Mouse (Mus musculus) midbrain, postnatal 0 days (tissue): Measurements from ENCODE around the gene Maml3. TPM values are rescaled to one million over a fixed set of nuclear protein-coding genes. Genes with fewer than 3 reads are reported as not detected.

Experiments used
- ATAC-seq: fragments of 200-750 bp; cut with Nextera tagmentation; 2 replicates; pipeline ENCODE4 v1.8.0; 2017; ENCODE audit warnings: moderate number of reproducible peaks, mild to moderate bottlenecking, moderate TSS enrichment, moderate library complexity; ENCODE audit not compliant: low FRiP score
- DNase-seq: peaks from one replicate; pipeline ENCODE4 v3.0.0-alpha.2; 2015; ENCODE audit warnings: low spot score
- H3K27ac ChIP-seq: fragments of 300-500 bp; sonication (generic); 2 replicates; pipeline ENCODE4 v1.5.1; 2014; ENCODE audit warnings: low read depth, mild to moderate bottlenecking, low read length, mixed read lengths
- H3K27me3 ChIP-seq: fragments of 300-500 bp; sonication (generic); 2 replicates; pipeline ENCODE4 v1.6.1; 2014; ENCODE audit warnings: low read length, control low read depth, mixed read lengths; ENCODE audit not compliant: insufficient read depth
- H3K36me3 ChIP-seq: fragments of 300-500 bp; sonication (generic); 2 replicates; pipeline ENCODE4 v1.6.1; 2014; ENCODE audit warnings: low read length, control low read depth, mixed read lengths; ENCODE audit not compliant: insufficient read depth
- H3K4me1 ChIP-seq: fragments of 300-500 bp; sonication (generic); 2 replicates; pipeline ENCODE4 v1.6.1; 2014; ENCODE audit warnings: mild to moderate bottlenecking, control low read depth, antibody characterized with exemption, low read length, mixed read lengths; ENCODE audit not compliant: insufficient read depth
- H3K4me2 ChIP-seq: fragments of 300-500 bp; sonication (generic); 2 replicates; pipeline ENCODE4 v1.6.1; 2014; ENCODE audit warnings: low read depth, mild to moderate bottlenecking, low read length, mixed read lengths; ENCODE audit not compliant: poor library complexity, severe bottlenecking
- H3K4me3 ChIP-seq: fragments of 300-500 bp; sonication (generic); 2 replicates; pipeline ENCODE4 v1.5.1; 2014; ENCODE audit warnings: low read depth, mild to moderate bottlenecking, low read length, moderate library complexity
- H3K9ac ChIP-seq: fragments of 300-500 bp; sonication (generic); replicated peaks from 2 replicates; pipeline ENCODE4 v1.6.1; 2014; ENCODE audit warnings: mild to moderate bottlenecking, low read length, moderate library complexity, mixed read lengths; ENCODE audit not compliant: poor library complexity, severe bottlenecking
- H3K9me3 ChIP-seq: fragments of 300-500 bp; sonication (generic); 2 replicates; pipeline ENCODE4 v1.6.1; 2016; ENCODE audit warnings: low read length, control low read depth
- CTCF ChIP-seq: IDR thresholded peaks from 2 replicates; pipeline ENCODE4 v1.5.1; 2016; ENCODE audit warnings: antibody characterized with exemption, mild to moderate bottlenecking
- WGBS: fragments of 180-500 bp; shearing (Covaris S2); extraction: QIAGEN DNeasy Blood & Tissue Kit; methylation state at CpG from one replicate; pipeline ENCODE4 v1.1.7; 2014; 5-methylcytosine and 5-hydroxymethylcytosine counted together
- polyA plus RNA-seq: library from polyadenylated mRNA; unstranded; fragments of >200 nt; fragmentation: Nextera tagmentation; extraction: Ambion mirVana; gene quantifications from 2 replicates; pipeline ENCODE4 v1.2.1, GENCODE M21; 2015
- total RNA-seq: library from RNA; depleted of rRNA; stranded (reverse); fragments of >200 nt; gene quantifications from 2 replicates; pipeline ENCODE4 v1.2.3, GENCODE M21; 2014

Maml3 gene
- total and polyA plus RNA-seq, 2 experiments from 2014 or later = 3.9 to 20.2 TPM

DNA sequence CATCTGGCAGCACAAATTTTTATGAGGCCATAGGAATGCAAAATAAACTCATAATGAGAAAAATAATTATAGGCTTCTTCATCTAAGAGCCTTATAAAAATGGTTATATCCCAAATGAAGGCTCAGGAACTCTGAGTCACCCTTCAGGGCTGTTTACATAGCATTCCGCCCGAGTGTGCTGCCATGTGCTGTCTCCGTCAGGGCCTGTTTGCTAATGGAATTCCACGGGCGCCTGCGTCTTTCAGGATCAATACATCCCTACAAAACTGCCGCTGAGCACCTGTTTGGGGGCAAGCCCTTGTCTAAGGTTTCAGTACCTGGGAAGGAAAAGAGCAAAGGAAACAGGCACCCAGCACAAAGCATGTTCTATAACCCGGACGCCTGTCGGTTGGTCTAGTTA is 279.3 kb downstream of the Maml3 start:
- no peaks in the 10 kb centered on the region for H3K9me3 ChIP-seq
- no peak overlapping the region for H3K9ac ChIP-seq
- ATAC-seq = no peak
- 79% methylated on average over 10 of the region's 10 CpGs for WGBS
- no peak overlapping the region for H3K4me3 ChIP-seq
- no peak overlapping the region for H3K27ac ChIP-seq
- no peaks in the 10 kb centered on the region for H3K4me1 ChIP-seq
- no peak for DNase-seq
- no peaks in the 10 kb centered on the region for H3K27me3 ChIP-seq
- TF ChIP-seq CTCF = no peak
- H3K4me2 ChIP-seq = no peak overlapping the region
- no peaks in the 10 kb centered on the region for H3K36me3 ChIP-seq

DNA sequence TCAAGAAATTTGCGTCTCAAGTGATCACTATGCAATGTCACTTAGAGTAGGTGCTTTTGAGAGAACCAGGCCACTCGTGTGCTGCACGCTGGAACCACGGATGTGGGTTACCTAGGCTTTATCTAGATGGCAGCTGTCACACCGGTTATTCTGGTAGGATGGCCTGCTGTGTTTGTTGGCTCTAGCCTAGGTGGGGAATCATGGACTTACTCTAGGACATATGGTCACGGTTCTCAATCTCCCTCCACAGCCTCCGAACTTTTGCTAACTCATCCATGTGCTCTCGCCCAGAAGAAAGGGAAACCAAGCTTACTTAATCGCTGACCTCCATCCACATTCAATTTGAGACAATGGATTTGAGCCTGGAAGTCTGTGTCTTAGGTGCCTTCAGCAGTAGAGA is 280.4 kb downstream of the Maml3 start:
- Histone ChIP-seq H3K36me3 (no peaks in the 10 kb centered on the region), H3K4me1 (no peaks in the 10 kb centered on the region), H3K4me3 (no peak overlapping the region), H3K27ac (no peak overlapping the region), H3K4me2 (no peak overlapping the region), H3K9ac (no peak overlapping the region), H3K9me3 (no peaks in the 10 kb centered on the region), H3K27me3 (no peaks in the 10 kb centered on the region)
- ATAC-seq (no peak), DNase-seq (no peak)
- 92% methylated on average over 9 of the region's 9 CpGs for WGBS
- no peak for TF ChIP-seq CTCF

DNA sequence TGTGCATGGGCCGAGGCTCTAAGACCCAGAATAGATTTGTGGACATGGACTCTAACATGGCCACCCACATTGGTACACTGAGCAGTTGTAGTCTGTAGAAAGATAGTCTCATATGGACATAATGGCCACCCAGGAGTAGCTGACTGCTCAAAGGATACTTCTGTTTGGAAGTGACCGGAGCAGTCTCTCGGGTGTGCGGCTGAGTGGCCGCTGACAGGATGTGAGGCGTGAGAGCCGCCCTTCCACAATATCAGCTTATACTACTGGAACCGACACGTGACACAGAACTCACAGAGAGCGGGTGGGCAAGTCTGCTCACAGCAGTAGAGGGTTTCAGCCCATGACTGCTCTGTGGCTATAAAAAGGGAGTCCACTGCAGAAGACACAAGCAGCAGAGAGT is 283.3 kb downstream of the Maml3 start:
- no peaks in the 10 kb centered on the region for H3K36me3 ChIP-seq
- no peaks in the 10 kb centered on the region for H3K9me3 ChIP-seq
- H3K4me1 ChIP-seq = no peaks in the 10 kb centered on the region; the same call in 1 of the 2 replicates
- no peak overlapping the region for H3K4me2 ChIP-seq
- no peak overlapping the region for H3K27ac ChIP-seq
- 87% methylated on average over 10 of the region's 10 CpGs for WGBS
- H3K4me3 ChIP-seq = no peak overlapping the region
- H3K9ac ChIP-seq = no peak overlapping the region
- TF ChIP-seq CTCF = no peak
- H3K27me3 ChIP-seq = no peaks in the 10 kb centered on the region
- no peak for DNase-seq
- no peak for ATAC-seq

DNA sequence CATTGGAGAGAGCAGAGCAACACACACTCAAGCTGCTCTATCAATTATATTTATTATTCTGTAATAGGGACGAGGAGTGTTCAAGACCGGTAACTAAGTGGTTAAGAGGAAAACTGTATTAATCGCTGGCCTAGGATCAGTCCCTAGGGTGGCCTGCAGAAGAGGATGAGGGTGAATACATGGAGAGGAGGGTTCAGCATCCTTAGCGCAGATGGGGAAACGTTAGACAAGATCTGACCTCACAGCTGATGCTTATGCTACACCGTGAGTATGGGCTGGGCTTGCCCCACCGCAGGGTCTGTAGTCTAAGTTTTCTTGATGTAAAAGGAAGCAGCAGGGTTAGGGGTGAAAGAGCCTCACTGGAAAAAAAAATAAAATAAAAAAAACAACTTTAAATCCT is 285.8 kb downstream of the Maml3 start:
- ATAC-seq = no peak
- Histone ChIP-seq H3K27me3 (no peaks in the 10 kb centered on the region), H3K4me1 (no peaks in the 10 kb centered on the region; the same call in 1 of the 2 replicates), H3K4me2 (no peak overlapping the region), H3K36me3 (no peaks in the 10 kb centered on the region), H3K9me3 (no peaks in the 10 kb centered on the region), H3K27ac (no peak overlapping the region), H3K4me3 (no peak overlapping the region), H3K9ac (no peak overlapping the region)
- WGBS = 53% methylated on average over 7 of the region's 7 CpGs
- TF ChIP-seq CTCF = no peak
- no peak for DNase-seq

DNA sequence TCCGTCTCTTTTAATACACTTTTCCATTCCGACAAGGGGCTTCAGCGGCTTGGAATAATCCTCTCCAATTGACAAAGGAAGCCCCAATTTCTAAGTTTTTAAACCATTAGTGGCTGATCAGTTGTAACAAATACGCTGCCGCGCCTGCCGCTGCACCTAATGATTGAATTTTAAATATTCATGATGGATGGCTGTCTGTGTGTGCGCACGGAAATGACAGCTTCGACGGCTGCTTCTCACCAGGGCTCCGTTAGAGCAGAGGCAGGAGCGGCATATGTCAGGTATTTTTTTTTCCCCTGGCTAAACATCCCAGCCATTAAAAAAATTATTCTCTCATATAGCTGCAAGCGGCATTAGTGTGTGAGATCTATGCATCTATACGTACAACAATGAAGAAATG is 287.0 kb downstream of the Maml3 start:
- H3K9me3 ChIP-seq = no peaks in the 10 kb centered on the region
- TF ChIP-seq CTCF = no peak
- ATAC-seq (no peak), DNase-seq (no peak)
- H3K27me3 ChIP-seq = no peaks in the 10 kb centered on the region
- H3K27ac ChIP-seq = peak overlapping the region; percentile 69
- no peaks in the 10 kb centered on the region for H3K36me3 ChIP-seq
- no peaks in the 10 kb centered on the region; the same call in 1 of the 2 replicates for H3K4me1 ChIP-seq
- no peak overlapping the region for H3K4me3 ChIP-seq
- H3K4me2 ChIP-seq = peak overlapping the region; percentile 20; the same call in 1 of the 2 replicates
- no peak overlapping the region for H3K9ac ChIP-seq
- 19% methylated on average over 15 of the region's 15 CpGs for WGBS

DNA sequence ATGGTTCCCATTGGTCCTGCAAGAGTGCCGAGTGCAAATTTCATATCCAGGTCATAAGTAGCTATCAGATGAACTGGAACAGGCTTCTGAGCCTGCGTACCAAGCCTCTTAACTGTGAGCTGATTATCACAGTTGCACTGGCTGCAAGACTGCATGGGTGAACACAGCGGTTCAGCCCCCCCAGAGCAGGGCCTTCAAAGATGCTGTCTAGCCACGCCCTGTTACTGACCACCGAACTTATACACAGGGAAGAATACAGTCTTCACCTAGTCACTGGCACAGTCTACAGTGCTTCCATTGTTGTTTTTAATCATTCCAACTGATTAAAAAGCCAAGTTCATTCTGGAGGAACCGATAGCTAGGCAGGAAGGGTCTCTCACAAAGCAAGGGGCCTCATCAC is 287.5 kb downstream of the Maml3 start:
- H3K9ac ChIP-seq = no peak overlapping the region
- peak; percentile 50; the same call in 1 of the 2 replicates for ATAC-seq

More for the DNA sequence above, 287.5 kb downstream of the Maml3 start:
- no peaks in the 10 kb centered on the region; the same call in 1 of the 2 replicates for H3K4me1 ChIP-seq
- no peak for DNase-seq
- no peaks in the 10 kb centered on the region for H3K27me3 ChIP-seq
- H3K36me3 ChIP-seq = no peaks in the 10 kb centered on the region
- H3K27ac ChIP-seq = peak overlapping the region; percentile 69
- H3K9me3 ChIP-seq = no peaks in the 10 kb centered on the region
- H3K4me2 ChIP-seq = no peak overlapping the region
- WGBS = 42% methylated on average over 6 of the region's 6 CpGs
- TF ChIP-seq CTCF = no peak
- no peak overlapping the region for H3K4me3 ChIP-seq
